Mouse (Mus musculus) testis, adult 2 months (tissue): ENCODE data around the gene BC004004.

Source experiments
- CTCF ChIP-seq: fragments of 200-500 bp; IDR thresholded peaks from 2 replicates; pipeline ENCODE4 v1.5.1; 2012; ENCODE audit warnings: low read depth, mild to moderate bottlenecking, inconsistent platforms, low read length, moderate library complexity; ENCODE audit not compliant: control insufficient read depth, insufficient read depth, insufficient replicate concordance
- POLR2A ChIP-seq: fragments of 200-500 bp; IDR thresholded peaks from 2 replicates; pipeline ENCODE4 v1.6.1; 2012; ENCODE audit warnings: low read depth, mild to moderate bottlenecking, inconsistent platforms, low read length, moderate library complexity; ENCODE audit not compliant: control insufficient read depth

DNA sequence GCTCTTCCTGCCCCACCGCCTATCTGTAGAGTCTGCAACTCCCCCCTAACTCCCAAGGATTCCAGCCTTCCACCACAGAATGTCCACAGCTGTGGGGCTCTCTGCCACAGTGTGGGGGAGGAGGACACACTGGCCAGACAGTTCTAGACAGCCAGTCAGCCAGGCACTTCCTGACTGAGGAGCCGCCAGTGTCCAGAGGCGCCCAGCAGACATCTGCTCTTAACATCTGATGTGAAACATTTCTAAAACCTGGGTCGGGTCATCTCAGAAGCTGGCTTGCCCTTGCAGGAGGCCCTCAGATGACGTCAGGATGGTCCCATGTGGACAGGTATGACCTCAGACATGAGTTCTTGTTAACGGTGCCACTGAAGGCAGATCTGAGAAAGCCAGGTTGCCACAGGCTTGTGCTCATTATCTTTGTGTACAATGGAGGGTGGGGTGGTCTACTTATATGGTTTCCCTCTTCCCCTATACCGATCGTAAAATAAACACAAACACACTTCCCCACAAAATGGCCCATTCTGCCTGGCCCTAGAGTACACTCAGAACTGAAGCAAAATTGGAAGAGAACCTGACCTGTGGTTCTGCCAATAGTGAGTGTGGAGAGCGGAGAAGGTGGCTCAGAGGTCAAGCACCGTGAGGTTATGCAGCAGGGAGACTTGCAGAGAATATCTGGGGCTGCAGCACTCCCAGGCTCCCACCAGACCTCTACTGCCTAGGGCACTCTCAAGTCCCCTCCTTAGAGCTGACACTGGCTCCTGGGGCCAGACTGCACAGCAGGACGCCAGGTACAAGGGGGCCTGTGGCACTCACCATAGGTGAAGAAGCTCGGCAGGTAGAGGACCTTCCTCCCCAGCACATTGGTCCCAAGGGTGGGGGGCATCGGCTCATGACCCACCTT, 73.7 kb downstream of the BC004004 start:
- TF ChIP-seq POLR2A (no peak), CTCF (no peak)
